Mouse (Mus musculus): ENCODE results near the gene Galnt7. TPM values are rescaled to one million over a fixed set of nuclear protein-coding genes. Genes with fewer than 3 reads are reported as not detected.
A peak's percentile ranks its signal among the peaks of the same experiment; 100 is the strongest.

Galnt7 gene
- polyA plus RNA-seq, 1 experiment from 2014 or later: 27.0 TPM

DNA sequence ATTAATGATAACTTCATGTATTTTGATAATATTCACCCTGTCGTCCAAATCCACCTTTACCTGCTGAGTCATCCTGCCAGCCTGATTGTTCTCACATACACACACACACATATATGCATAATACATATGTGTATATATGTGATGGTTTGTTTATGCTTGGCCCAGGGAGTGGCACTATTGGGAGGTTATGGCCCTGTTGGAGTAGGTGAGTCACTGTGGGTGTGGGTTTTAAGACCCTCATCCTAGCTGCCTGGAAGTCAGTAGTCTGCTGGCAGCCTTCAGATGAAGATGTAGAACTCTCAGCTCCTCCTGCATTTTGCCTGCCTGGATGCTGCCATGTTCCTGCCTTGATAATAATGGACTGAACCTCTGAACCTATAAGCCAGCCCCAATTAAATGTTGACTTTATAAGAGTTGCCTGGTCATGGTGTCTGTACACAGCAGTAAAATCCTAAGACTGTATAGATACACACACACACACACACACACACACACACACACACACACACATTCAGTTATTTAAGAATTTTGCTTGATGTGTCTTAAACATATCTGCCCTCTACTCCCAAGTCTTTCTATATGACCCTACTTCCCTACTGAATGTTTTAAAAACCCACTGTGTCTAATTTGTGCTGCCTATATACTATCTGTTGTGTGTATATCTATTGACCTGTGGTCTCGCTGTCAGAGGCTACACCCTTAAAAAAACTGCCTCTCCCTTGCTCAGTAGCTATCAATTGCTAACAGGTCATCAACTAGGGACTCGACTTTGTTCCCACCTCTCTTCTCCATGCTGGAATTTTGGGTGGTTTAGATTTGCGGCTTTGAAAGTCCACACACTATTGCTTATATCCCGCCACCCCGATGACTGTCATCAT is 23.8 kb downstream of the Galnt7 start:
- DNase-seq (ENCODE audit: low spot score): no peak

- no peak for DNase-seq (ENCODE audit: low spot score)
These were observed 24.7 kb downstream of the Galnt7 start for GRCm38 (mm10) chr8:57627946-57628786.

DNA sequence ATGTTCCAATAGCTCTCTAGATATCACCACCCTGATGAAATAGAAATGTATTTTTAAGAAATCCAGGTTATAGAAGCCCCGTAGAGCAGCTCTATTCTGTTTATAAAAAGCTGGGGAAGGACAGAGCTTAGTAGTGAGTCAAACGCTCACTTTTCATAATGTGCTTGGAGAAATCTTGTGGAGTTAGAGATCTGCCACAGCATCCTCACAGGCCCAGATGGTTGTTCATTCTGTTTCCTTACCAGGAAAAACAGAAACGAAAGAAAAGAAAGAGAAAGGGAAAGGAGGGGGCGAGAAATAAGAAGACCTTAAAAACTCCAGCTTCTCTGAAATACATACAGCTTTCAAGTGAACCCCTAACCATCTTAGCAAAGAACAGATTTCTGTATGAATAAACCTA is 28.9 kb downstream of the Galnt7 start:
- no peak for DNase-seq (ENCODE audit: low spot score)

DNA sequence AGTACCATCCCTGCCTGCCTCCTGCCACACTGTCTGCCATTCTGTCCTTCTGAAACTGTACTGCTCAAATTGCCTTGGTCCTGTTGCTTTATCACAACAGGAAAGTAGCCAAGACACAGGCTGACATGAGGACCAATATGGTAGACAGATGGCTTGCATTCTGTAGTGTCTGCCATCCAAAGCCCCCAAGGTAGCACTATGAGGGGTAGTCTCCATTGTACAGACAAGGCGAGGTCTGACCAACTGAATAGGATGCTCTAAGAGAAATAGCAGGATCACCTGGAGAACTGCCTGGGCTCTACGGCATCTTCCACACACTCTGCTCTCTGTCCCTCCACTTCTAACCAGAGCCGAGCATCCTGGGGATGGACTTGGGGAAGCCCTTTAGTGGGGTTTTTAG is 29.8 kb downstream of the Galnt7 start:
- DNase-seq (ENCODE audit: low spot score): no peak

DNA sequence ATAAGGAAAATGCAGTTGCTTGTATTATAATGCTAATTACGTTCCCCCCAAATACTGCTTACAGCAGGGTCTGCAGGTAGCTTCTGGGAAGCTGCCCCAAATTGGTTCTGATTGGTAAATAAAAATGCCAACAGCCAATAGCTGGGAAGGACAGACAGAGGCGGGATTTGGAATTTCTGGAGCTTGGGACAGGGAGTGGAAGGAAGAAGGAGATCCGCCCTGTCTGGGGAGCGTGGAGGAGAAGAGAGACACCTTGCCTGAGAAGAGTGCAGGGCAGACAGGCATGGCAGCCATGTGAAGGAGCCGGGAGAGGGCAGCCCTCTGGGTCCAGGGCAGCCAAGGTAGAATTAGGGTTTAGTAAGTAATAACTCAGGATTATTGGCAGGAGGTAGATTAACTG is 35.9 kb downstream of the Galnt7 start:
- no peak for DNase-seq (ENCODE audit: low spot score)

GRCm38 (mm10) chr8:57615016-57615657 is 37.7 kb downstream of the Galnt7 start:
- no peak for DNase-seq (ENCODE audit: low spot score)

DNA sequence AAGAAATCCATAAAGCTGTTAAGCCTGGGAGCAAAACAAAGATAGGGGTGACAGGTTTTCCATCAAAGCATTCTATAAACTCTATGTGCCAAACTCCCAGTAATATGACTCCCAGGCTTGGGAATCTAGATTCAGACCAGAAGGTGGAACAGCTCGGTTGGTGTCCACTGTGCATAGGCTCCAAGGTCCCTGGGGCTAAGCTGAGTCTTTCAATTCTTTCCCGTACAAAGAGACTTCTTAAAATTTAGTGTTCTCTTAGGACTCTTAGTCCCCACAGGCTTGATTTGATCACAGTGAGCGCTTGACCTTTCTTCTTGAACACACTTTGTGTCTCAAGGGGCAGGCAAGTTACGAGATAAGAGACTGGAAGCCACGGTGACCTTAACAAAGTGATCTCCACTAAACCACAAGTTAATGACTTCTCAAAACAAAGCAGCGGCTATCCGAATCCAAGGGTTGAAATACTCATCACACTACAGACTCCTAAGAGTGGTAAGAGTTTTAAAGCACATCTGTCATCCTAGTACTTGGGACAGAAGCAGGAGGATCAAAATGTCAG is 41.3 kb downstream of the Galnt7 start:
- no peak for DNase-seq (ENCODE audit: low spot score)

DNA sequence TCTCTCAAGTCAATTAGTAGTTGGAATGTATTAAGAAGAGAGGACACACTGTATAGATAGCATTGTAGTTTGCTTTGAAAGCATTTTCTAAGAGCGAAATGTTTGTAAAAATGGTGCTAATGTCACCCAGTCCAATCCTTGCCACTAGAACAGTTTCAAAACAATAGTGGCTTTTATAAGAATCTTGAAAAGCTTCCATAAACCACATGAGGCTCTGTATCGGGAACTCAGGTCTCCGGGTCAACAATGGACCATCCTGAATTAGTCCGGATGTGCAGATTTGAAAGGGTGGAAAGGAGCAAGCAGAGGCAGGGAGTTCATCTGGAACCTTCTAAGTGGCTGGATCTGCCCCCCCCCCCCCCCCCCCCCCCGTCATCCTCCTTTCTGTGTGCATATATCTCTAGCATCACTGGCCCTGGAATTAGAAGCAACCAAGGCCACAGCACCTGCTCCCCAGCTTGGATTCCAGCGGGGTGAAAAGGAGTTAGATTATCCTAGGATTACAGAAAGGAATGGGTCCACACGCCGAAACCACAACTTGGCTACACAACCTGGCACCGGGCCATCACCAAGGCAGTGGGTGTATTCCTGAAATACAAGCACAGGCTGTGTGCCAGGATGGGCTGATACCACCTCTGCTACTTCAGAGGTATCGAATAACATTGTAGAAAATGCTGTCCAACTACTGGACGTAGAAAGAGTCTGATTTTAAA is 42.0 kb downstream of the Galnt7 start:
- DNase-seq (ENCODE audit: low spot score): no peak

- no peak for DNase-seq (ENCODE audit: low spot score)
These were observed 50.3 kb downstream of the Galnt7 start for GRCm38 (mm10) chr8:57602511-57602910.

- no peak for DNase-seq (ENCODE audit: low spot score)
These were observed 50.8 kb downstream of the Galnt7 start for GRCm38 (mm10) chr8:57601987-57602418.

GRCm38 (mm10) chr8:57599813-57600555 is 52.8 kb downstream of the Galnt7 start:
- no peak for DNase-seq (ENCODE audit: low spot score)

- DNase-seq (ENCODE audit: low spot score): no peak
These were observed 57.0 kb downstream of the Galnt7 start for GRCm38 (mm10) chr8:57595853-57596252.

- no peak for DNase-seq (ENCODE audit: low spot score)
These were observed 58.5 kb downstream of the Galnt7 start for GRCm38 (mm10) chr8:57594175-57594885.

GRCm38 (mm10) chr8:57592604-57593003 is 60.2 kb downstream of the Galnt7 start:
- DNase-seq (ENCODE audit: low spot score): peak; percentile 39

DNA sequence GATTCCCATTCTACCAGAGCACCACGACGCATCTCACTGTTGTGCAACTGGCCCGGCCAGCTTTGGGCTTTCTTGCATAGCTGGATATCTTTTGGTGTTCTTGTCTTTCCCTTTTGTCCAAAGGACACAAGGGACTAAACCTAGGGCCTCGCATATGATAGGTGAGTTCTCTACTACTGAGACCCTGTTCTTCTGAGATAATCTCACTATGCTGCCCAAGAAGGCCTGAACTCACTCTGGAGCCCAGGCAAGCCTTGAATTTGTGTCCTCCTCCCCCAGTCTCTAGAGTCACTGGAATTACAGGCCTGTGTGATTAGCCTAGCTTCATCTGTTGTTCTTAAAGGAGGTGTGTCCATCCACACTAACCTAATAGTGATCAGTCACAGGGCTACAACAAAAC is 61.2 kb downstream of the Galnt7 start:
- no peak for DNase-seq (ENCODE audit: low spot score)

DNA sequence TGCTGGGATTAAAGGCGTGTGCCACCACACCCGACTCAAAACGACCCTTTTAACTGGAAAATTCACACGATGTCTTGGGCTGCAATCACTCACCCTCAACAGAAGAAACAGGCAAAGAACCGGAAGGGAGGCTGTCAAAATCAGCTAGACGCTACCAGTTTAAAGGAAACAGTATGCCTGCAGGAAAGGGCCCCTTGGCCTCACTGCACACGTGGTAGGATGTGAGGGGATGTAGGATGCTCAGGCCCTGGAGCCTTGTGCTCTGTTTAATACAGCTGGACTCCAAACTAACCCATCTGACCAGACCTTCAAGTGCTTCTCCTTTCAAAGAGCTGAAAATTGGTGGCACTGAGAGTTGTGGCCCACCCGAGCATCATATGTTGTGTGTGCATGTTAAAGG is 62.8 kb downstream of the Galnt7 start:
- no peak for DNase-seq (ENCODE audit: low spot score)

DNA sequence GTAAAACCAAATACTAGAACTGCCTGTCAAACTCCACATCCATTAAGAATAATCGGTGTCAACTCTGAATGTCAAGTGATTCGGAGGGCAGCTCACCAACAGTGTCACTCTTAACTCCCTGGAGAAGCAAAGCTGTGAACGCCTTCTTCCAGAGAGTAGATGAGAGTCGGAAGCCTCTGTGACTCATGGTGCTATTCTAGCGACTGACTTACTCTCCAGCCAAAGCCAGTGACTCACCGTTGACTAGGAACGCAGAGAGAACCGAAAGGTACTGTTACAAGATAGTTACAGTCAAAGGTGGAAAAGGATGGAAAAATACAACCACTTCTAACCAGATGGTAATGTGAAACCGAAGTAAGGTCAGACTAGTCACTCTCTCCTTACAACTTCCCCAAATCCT is 63.7 kb downstream of the Galnt7 start:
- no peak for DNase-seq (ENCODE audit: low spot score)

DNA sequence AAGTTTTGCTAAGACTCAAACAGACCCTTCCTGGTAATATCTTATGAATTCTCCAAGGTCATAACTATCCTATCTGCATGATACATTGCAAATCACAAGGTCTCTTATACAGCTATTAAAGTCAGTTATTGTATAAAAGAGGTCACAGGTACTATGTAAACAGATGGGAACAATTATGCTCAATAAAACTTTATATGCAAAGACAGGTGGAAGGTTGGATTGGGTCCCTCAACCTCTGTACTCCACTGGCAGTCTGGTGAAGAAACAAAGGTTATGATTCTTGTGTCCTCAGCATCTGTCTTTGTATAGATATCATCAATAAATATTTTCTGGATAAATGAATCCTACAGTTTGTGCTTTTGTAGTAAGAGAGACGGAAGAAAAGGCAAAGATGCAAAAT is 64.2 kb downstream of the Galnt7 start:
- no peak for DNase-seq (ENCODE audit: low spot score)

GRCm38 (mm10) chr8:57586667-57587066 is 66.2 kb downstream of the Galnt7 start:
- DNase-seq (ENCODE audit: low spot score): peak; percentile 39

All from thymus, postnatal 0 days (tissue).